Mouse (Mus musculus) liver, postnatal 0 days (tissue): ENCODE measurements around the gene Gzmc.

Experiments used
- CTCF ChIP-seq: sonication (generic); IDR thresholded peaks from 2 replicates; pipeline ENCODE4 v1.5.1; 2016; ENCODE audit warnings: antibody characterized with exemption, low read depth
- EP300 ChIP-seq: IDR thresholded peaks from 2 replicates; pipeline ENCODE4 v1.6.1; 2016; ENCODE audit warnings: antibody characterized with exemption, low read depth, mild to moderate bottlenecking

DNA sequence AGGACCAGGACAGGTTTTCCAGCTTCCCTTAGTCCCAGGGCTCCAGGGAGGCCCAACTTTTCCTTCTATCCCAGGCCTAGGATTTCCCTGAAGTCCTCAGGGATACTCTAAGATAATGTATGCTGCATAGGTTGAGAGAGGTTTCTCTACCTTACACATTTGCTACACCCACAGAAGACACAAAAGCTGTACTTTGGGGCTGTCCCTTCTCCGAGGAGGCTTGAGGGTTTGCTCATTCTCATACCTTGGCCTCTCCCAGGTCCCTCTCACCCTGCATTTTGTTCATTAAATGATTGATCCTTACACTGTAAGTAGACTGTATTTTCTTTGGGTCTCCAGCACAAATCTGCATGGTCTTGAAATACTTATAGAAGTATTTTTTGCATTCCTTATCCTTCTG lies 28.8 kb downstream of the Gzmc start:
- TF ChIP-seq CTCF (no peak), EP300 (no peak)
